Mouse (Mus musculus) midbrain, embryonic 14.5 days (tissue): ENCODE results near the gene Atxn1. TPM values are rescaled to one million over a fixed set of nuclear protein-coding genes. Genes with fewer than 3 reads are reported as not detected.

Experiments used
- ATAC-seq: fragments of 200-750 bp; cut with Nextera tagmentation; 2 replicates; pipeline ENCODE4 v1.8.0; 2017; ENCODE audit warnings: moderate number of reproducible peaks, moderate library complexity; ENCODE audit not compliant: low FRiP score, low TSS enrichment
- DNase-seq: peaks from one replicate; pipeline ENCODE4 v3.0.0-alpha.2; 2015
- H3K27ac ChIP-seq: fragments of 300-500 bp; sonication (generic); replicated peaks from 2 replicates; pipeline ENCODE4 v1.5.1; 2014; ENCODE audit warnings: mild to moderate bottlenecking, low read depth, low read length, moderate library complexity
- H3K27me3 ChIP-seq: fragments of 300-500 bp; sonication (generic); 2 replicates; pipeline ENCODE4 v1.6.1; 2014; ENCODE audit warnings: low read length, control low read depth, mixed read lengths; ENCODE audit not compliant: control insufficient read depth, insufficient read depth
- H3K36me3 ChIP-seq: fragments of 300-500 bp; sonication (generic); 2 replicates; pipeline ENCODE4 v1.6.1; 2014; ENCODE audit warnings: low read length, control low read depth; ENCODE audit not compliant: control insufficient read depth, insufficient read depth
- H3K4me1 ChIP-seq: fragments of 300-500 bp; sonication (generic); 2 replicates; pipeline ENCODE4 v1.6.1; 2014; ENCODE audit warnings: mild to moderate bottlenecking, antibody characterized with exemption, low read length, control low read depth; ENCODE audit not compliant: control insufficient read depth, insufficient read depth
- H3K4me2 ChIP-seq: fragments of 300-500 bp; sonication (generic); 2 replicates; pipeline ENCODE4 v1.6.1; 2014; ENCODE audit warnings: mild to moderate bottlenecking, low read length, moderate library complexity
- H3K4me3 ChIP-seq: fragments of 300-500 bp; sonication (generic); replicated peaks from 2 replicates; pipeline ENCODE4 v1.5.1; 2014; ENCODE audit warnings: low read depth, low read length
- H3K9ac ChIP-seq: fragments of 300-500 bp; sonication (generic); replicated peaks from 2 replicates; pipeline ENCODE4 v1.6.1; 2014; ENCODE audit warnings: mild to moderate bottlenecking, low read length, moderate library complexity
- H3K9me3 ChIP-seq: fragments of 300-500 bp; sonication (generic); 2 replicates; pipeline ENCODE4 v1.6.1; 2016; ENCODE audit warnings: low read length, control low read depth, mixed read lengths; ENCODE audit not compliant: control insufficient read depth
- WGBS: fragments of 180-500 bp; shearing (Covaris S2); extraction: QIAGEN DNeasy Blood & Tissue Kit; methylation state at CpG from one replicate; pipeline ENCODE4 v1.1.7; 2014; 5-methylcytosine and 5-hydroxymethylcytosine counted together
- polyA plus RNA-seq: library from polyadenylated mRNA; unstranded; fragments of >200 nt; fragmentation: Nextera tagmentation; extraction: Ambion mirVana; gene quantifications from 2 replicates; pipeline ENCODE4 v1.2.1, GENCODE M21; 2014

Gene Atxn1
- polyA plus RNA-seq, 1 experiment from 2014 or later = 7.3 TPM

- no peaks in the 10 kb centered on the region for H3K9me3 ChIP-seq
- WGBS = 45% methylated on average over 8 of the region's 8 CpGs
- peaks cover 13% of the 10 kb centered on the region for H3K4me1 ChIP-seq
- DNase-seq = no peak
- H3K27ac ChIP-seq = no peak overlapping the region
- no peak for ATAC-seq
- H3K36me3 ChIP-seq = no peaks in the 10 kb centered on the region
- no peak overlapping the region for H3K4me3 ChIP-seq
- H3K9ac ChIP-seq = no peak overlapping the region
- H3K27me3 ChIP-seq = no peaks in the 10 kb centered on the region
- H3K4me2 ChIP-seq = no peak overlapping the region
Measured at GRCm38 (mm10) chr13:45514832-45515422, 449.9 kb downstream of the Atxn1 start.

GRCm38 (mm10) chr13:45514115-45514514 lies 450.7 kb downstream of the Atxn1 start:
- no peak overlapping the region for H3K4me2 ChIP-seq
- no peak overlapping the region for H3K27ac ChIP-seq
- no peak overlapping the region for H3K9ac ChIP-seq
- H3K9me3 ChIP-seq = no peaks in the 10 kb centered on the region
- no peaks in the 10 kb centered on the region for H3K27me3 ChIP-seq
- peaks cover 13% of the 10 kb centered on the region for H3K4me1 ChIP-seq
- H3K36me3 ChIP-seq = no peaks in the 10 kb centered on the region
- no peak overlapping the region for H3K4me3 ChIP-seq
- DNase-seq = no peak
- WGBS = 95% methylated on average over 5 of the region's 5 CpGs
- no peak for ATAC-seq

- no peak overlapping the region for H3K4me2 ChIP-seq
- peaks cover 19% of the 10 kb centered on the region for H3K4me1 ChIP-seq
- WGBS = 74% methylated on average over 12 of the region's 12 CpGs
- no peak overlapping the region for H3K4me3 ChIP-seq
- DNase-seq (no peak), ATAC-seq (no peak)
- H3K27ac ChIP-seq = no peak overlapping the region
- H3K9ac ChIP-seq = no peak overlapping the region
- no peaks in the 10 kb centered on the region for H3K27me3 ChIP-seq
- H3K9me3 ChIP-seq = no peaks in the 10 kb centered on the region
- no peaks in the 10 kb centered on the region for H3K36me3 ChIP-seq
Measured at GRCm38 (mm10) chr13:45513009-45513984, 451.5 kb downstream of the Atxn1 start.

GRCm38 (mm10) chr13:45512531-45512930 lies 452.3 kb downstream of the Atxn1 start:
- no peaks in the 10 kb centered on the region for H3K36me3 ChIP-seq
- H3K4me3 ChIP-seq = no peak overlapping the region
- ATAC-seq (no peak), DNase-seq (no peak)
- no peak overlapping the region for H3K27ac ChIP-seq
- peaks cover 27% of the 10 kb centered on the region for H3K4me1 ChIP-seq
- no peak overlapping the region for H3K9ac ChIP-seq
- H3K9me3 ChIP-seq = no peaks in the 10 kb centered on the region
- H3K4me2 ChIP-seq = no peak overlapping the region
- WGBS = 90% methylated on average over 8 of the region's 8 CpGs
- H3K27me3 ChIP-seq = no peaks in the 10 kb centered on the region; the same call in 1 of the 2 replicates

- no peak overlapping the region for H3K4me3 ChIP-seq
- H3K4me1 ChIP-seq = peaks cover 21% of the 10 kb centered on the region
- no peak overlapping the region for H3K4me2 ChIP-seq
- DNase-seq (no peak), ATAC-seq (no peak)
- H3K9me3 ChIP-seq = no peaks in the 10 kb centered on the region
- H3K9ac ChIP-seq = no peak overlapping the region
- H3K27me3 ChIP-seq = peaks cover 1% of the 10 kb centered on the region; the same call in 1 of the 2 replicates
- H3K36me3 ChIP-seq = no peaks in the 10 kb centered on the region
- WGBS = 90% methylated on average over 6 of the region's 6 CpGs
- H3K27ac ChIP-seq = no peak overlapping the region
Measured at GRCm38 (mm10) chr13:45511706-45512435, 452.9 kb downstream of the Atxn1 start.

GRCm38 (mm10) chr13:45509366-45509765 lies 455.4 kb downstream of the Atxn1 start:
- 67% methylated on average over 6 of the region's 6 CpGs for WGBS

GRCm38 (mm10) chr13:45508495-45508894 lies 456.3 kb downstream of the Atxn1 start:
- ATAC-seq (no peak; the same call in 1 of the 2 replicates), DNase-seq (peak; percentile 68)
- Histone ChIP-seq H3K4me1 (peaks cover 14% of the 10 kb centered on the region; the same call in 1 of the 2 replicates), H3K9me3 (no peaks in the 10 kb centered on the region), H3K4me3 (peak overlapping the region; percentile 52), H3K27ac (no peak overlapping the region), H3K4me2 (peak overlapping the region; percentile 94), H3K27me3 (peaks cover 5% of the 10 kb centered on the region; the same call in 1 of the 2 replicates), H3K36me3 (no peaks in the 10 kb centered on the region), H3K9ac (peak overlapping the region; percentile 66; the same call in 1 of the 2 replicates)
- 2% methylated on average over 8 of the region's 8 CpGs for WGBS

More at GRCm38 (mm10) chr13:45509366-45509765, 455.4 kb downstream of the Atxn1 start:
- H3K36me3 ChIP-seq = no peaks in the 10 kb centered on the region
- H3K27me3 ChIP-seq = peaks cover 5% of the 10 kb centered on the region; the same call in 1 of the 2 replicates
- no peak overlapping the region for H3K9ac ChIP-seq
- no peaks in the 10 kb centered on the region for H3K9me3 ChIP-seq
- H3K4me1 ChIP-seq = peaks cover 14% of the 10 kb centered on the region; the same call in 1 of the 2 replicates
- no peak overlapping the region for H3K4me3 ChIP-seq
- ATAC-seq = no peak
- no peak for DNase-seq
- no peak overlapping the region for H3K4me2 ChIP-seq
- no peak overlapping the region for H3K27ac ChIP-seq
